Mouse (Mus musculus) forebrain, embryonic 11.5 days (tissue): ENCODE measurements around the gene Rita1. TPM values are rescaled to one million over a fixed set of nuclear protein-coding genes. Genes with fewer than 3 reads are reported as not detected.

Experiments used
- ATAC-seq: fragments of 200-750 bp; cut with Nextera tagmentation; replicated peaks from 2 replicates; pipeline ENCODE4 v1.8.0; 2017; ENCODE audit warnings: moderate TSS enrichment; ENCODE audit not compliant: low FRiP score
- DNase-seq: peaks from one replicate; pipeline ENCODE4 v3.0.0-alpha.2; 2017; ENCODE audit warnings: low spot score
- H3K27ac ChIP-seq: fragments of 300-500 bp; sonication (generic); 2 replicates; pipeline ENCODE4 v1.5.1; 2014; ENCODE audit warnings: low read depth, low read length
- H3K27me3 ChIP-seq: fragments of 300-500 bp; sonication (generic); 2 replicates; pipeline ENCODE4 v1.6.1; 2014; ENCODE audit warnings: mild to moderate bottlenecking, low read length, mixed read lengths; ENCODE audit not compliant: control insufficient read depth, insufficient read depth
- H3K36me3 ChIP-seq: fragments of 300-500 bp; sonication (generic); 2 replicates; pipeline ENCODE4 v1.6.1; 2014; ENCODE audit warnings: mild to moderate bottlenecking, low read length, moderate library complexity, mixed read lengths; ENCODE audit not compliant: control insufficient read depth, insufficient read depth
- H3K4me1 ChIP-seq: fragments of 300-500 bp; sonication (generic); replicated peaks from 2 replicates; pipeline ENCODE4 v1.6.1; 2014; ENCODE audit warnings: low read length, mixed read lengths; ENCODE audit not compliant: control insufficient read depth, insufficient read depth
- H3K4me2 ChIP-seq: fragments of 300-500 bp; sonication (generic); 2 replicates; pipeline ENCODE4 v1.6.1; 2014; ENCODE audit warnings: low read depth, mild to moderate bottlenecking, low read length, moderate library complexity, mixed read lengths; ENCODE audit not compliant: severe bottlenecking
- H3K4me3 ChIP-seq: fragments of 300-500 bp; sonication (generic); 2 replicates; pipeline ENCODE4 v1.5.1; 2014; ENCODE audit warnings: low read depth, low read length
- H3K9ac ChIP-seq: fragments of 300-500 bp; sonication (generic); 2 replicates; pipeline ENCODE4 v1.6.1; 2014; ENCODE audit warnings: low read length
- H3K9me3 ChIP-seq: fragments of 300-500 bp; sonication (generic); 2 replicates; pipeline ENCODE4 v1.6.1; 2016; ENCODE audit warnings: low read length, mixed read lengths; ENCODE audit not compliant: control insufficient read depth
- WGBS: fragments of 180-500 bp; shearing (Covaris S2); extraction: QIAGEN DNeasy Blood & Tissue Kit; methylation state at CpG from one replicate; pipeline ENCODE4 v1.1.7; 2014; 5-methylcytosine and 5-hydroxymethylcytosine counted together
- polyA plus RNA-seq: library from polyadenylated mRNA; unstranded; fragments of >200 nt; fragmentation: Nextera tagmentation; extraction: Ambion mirVana; gene quantifications from 2 replicates; pipeline ENCODE4 v1.2.1, GENCODE M21; 2014

The Rita1 gene
- polyA plus RNA-seq, 1 experiment from 2014 or later: 10.2 TPM

GRCm38 (mm10) chr5:120578504-120579081 lies 33.8 kb downstream of the Rita1 start:
- H3K4me1 ChIP-seq: no peaks in the 10 kb centered on the region
- DNase-seq (no peak), ATAC-seq (no peak)
- H3K9me3 ChIP-seq: no peaks in the 10 kb centered on the region
- no peak overlapping the region for H3K9ac ChIP-seq
- H3K36me3 ChIP-seq: no peaks in the 10 kb centered on the region
- H3K27me3 ChIP-seq: no peaks in the 10 kb centered on the region
- no peak overlapping the region for H3K4me3 ChIP-seq
- no peak overlapping the region for H3K4me2 ChIP-seq
- H3K27ac ChIP-seq: no peak overlapping the region
- WGBS: 76% methylated on average over 12 of the region's 12 CpGs

DNA sequence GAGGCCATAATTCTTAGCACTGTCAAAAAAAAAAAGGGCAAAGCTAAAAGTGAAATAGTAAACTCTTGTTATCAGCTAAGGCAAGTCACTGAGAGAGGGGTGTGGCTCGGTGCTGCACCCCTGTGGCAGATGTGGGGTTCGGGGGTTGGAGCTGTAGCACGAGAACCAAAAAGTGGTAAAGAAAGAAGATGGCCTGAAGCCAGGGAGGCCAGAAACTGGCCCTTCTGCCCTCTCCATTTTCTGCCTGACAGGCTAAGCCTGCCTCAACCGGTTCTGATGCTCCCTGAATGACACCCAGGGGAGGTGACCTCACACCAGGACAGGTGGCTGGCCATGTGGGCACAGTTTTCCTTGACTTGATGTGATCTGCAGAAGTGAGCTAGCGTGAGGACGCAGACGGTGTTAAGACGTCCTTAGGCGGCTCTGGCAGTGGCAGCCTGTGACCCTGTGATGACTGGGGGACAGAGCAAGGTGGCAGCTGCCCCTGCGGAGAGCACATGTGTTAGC lies 34.4 kb downstream of the Rita1 start:
- Histone ChIP-seq H3K36me3 (no peaks in the 10 kb centered on the region), H3K9me3 (no peaks in the 10 kb centered on the region), H3K4me2 (no peak overlapping the region), H3K9ac (no peak overlapping the region), H3K27ac (no peak overlapping the region), H3K4me1 (no peaks in the 10 kb centered on the region), H3K27me3 (no peaks in the 10 kb centered on the region), H3K4me3 (no peak overlapping the region)
- ATAC-seq (no peak), DNase-seq (no peak)
- 70% methylated on average over 10 of the region's 10 CpGs for WGBS

GRCm38 (mm10) chr5:120576781-120577301 lies 35.5 kb downstream of the Rita1 start:
- H3K27ac ChIP-seq: no peak overlapping the region
- no peak overlapping the region for H3K9ac ChIP-seq
- no peaks in the 10 kb centered on the region for H3K27me3 ChIP-seq
- H3K9me3 ChIP-seq: no peaks in the 10 kb centered on the region
- DNase-seq: no peak
- no peaks in the 10 kb centered on the region for H3K4me1 ChIP-seq
- 90% methylated on average over 11 of the region's 11 CpGs for WGBS
- no peak overlapping the region for H3K4me2 ChIP-seq
- no peak overlapping the region for H3K4me3 ChIP-seq
- H3K36me3 ChIP-seq: no peaks in the 10 kb centered on the region
- no peak for ATAC-seq

- Histone ChIP-seq H3K4me1 (peaks cover 3% of the 10 kb centered on the region; the same call in 1 of the 2 replicates), H3K9me3 (no peaks in the 10 kb centered on the region), H3K27ac (no peak overlapping the region), H3K36me3 (no peaks in the 10 kb centered on the region), H3K9ac (no peak overlapping the region), H3K4me3 (no peak overlapping the region), H3K27me3 (no peaks in the 10 kb centered on the region), H3K4me2 (no peak overlapping the region)
- no peak for DNase-seq
- WGBS: 81% methylated on average over 10 of the region's 10 CpGs
- ATAC-seq: no peak
Observed at GRCm38 (mm10) chr5:120574469-120575063, 37.8 kb downstream of the Rita1 start.

DNA sequence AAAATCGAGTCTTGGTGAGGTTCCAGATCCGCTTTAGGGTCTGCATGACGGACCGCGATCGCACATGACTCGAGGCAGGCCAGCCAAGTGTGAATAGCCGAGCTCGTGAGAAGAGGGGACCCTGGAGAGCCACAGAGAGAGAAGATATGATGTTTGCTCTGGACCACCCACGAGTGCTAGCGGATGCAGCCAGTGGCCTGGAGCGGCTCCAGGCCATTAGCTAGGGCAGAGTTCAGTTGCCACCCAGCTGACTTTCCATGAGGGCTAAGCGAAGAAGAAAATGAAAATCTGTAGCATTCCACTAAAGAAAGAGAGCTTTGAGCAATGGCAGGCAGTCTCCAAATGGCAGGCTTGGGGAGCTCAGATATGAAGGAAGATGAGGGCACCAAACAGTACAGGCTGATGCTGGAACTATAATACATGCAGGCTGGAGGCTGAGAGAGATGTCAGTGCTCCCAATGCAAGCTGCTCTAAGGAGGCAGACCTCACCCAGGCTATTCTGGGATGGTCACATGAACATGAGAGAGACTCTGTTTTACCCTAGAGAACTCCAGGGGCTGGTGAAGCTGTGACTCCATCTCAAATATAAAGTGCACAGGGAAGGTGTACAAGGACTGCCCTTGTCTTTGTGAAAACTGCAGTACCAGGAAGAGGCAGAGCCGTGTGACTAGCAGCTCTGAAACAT lies 41.2 kb downstream of the Rita1 start:
- 70% methylated on average over 14 of the region's 14 CpGs for WGBS
- DNase-seq (no peak), ATAC-seq (no peak)
- no peaks in the 10 kb centered on the region for H3K9me3 ChIP-seq
- H3K4me1 ChIP-seq: peaks cover 28% of the 10 kb centered on the region
- H3K9ac ChIP-seq: no peak overlapping the region
- no peak overlapping the region for H3K4me2 ChIP-seq
- H3K27ac ChIP-seq: no peak overlapping the region
- no peaks in the 10 kb centered on the region for H3K36me3 ChIP-seq
- no peaks in the 10 kb centered on the region for H3K27me3 ChIP-seq
- no peak overlapping the region for H3K4me3 ChIP-seq

DNA sequence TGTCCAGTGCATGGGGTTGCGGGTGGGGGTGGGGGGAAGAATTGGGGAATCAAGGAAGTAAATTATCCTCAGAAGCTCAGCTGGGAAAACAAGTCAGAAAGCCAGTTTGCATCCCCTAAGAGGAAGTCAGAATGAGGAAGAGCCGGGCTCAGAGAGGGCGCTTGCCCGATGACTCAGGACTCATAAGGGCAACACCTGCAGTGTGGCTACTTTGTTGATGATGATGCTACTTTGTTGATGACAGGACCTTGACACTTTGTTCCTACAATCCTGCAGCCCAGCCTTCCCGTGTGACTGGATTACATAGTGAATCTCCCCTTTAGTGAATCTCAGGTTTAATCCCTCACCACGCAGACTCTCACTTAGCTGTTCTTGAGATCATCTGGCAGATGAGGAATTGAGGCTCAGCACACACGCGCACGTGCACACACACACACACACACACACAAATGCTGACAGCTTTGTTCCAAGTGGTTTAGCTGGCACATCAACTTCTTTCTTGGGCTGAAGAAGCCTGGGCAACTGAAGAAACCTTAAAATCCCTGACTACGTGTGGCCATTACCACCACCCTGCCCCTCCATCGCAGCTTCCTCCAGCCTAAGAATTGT lies 42.0 kb downstream of the Rita1 start:
- H3K36me3 ChIP-seq: no peaks in the 10 kb centered on the region
- H3K4me2 ChIP-seq: no peak overlapping the region
- no peak overlapping the region for H3K4me3 ChIP-seq
- WGBS: 89% methylated on average over 11 of the region's 11 CpGs
- H3K9me3 ChIP-seq: no peaks in the 10 kb centered on the region
- H3K9ac ChIP-seq: no peak overlapping the region
- H3K27ac ChIP-seq: no peak overlapping the region
- DNase-seq: no peak
- no peaks in the 10 kb centered on the region for H3K27me3 ChIP-seq
- no peak for ATAC-seq
- peaks cover 36% of the 10 kb centered on the region for H3K4me1 ChIP-seq

GRCm38 (mm10) chr5:120569791-120570190 lies 42.6 kb downstream of the Rita1 start:
- Histone ChIP-seq H3K4me3 (no peak overlapping the region), H3K9ac (no peak overlapping the region), H3K9me3 (no peaks in the 10 kb centered on the region), H3K4me2 (no peak overlapping the region), H3K36me3 (no peaks in the 10 kb centered on the region), H3K4me1 (peaks cover 39% of the 10 kb centered on the region), H3K27me3 (no peaks in the 10 kb centered on the region), H3K27ac (no peak overlapping the region)
- DNase-seq: no peak
- WGBS: 90% methylated on average over 3 of the region's 3 CpGs
- ATAC-seq: no peak

- H3K27ac ChIP-seq: no peak overlapping the region
- no peaks in the 10 kb centered on the region for H3K36me3 ChIP-seq
- no peaks in the 10 kb centered on the region for H3K9me3 ChIP-seq
- ATAC-seq (no peak), DNase-seq (no peak)
- no peak overlapping the region for H3K9ac ChIP-seq
- H3K4me1 ChIP-seq: peaks cover 39% of the 10 kb centered on the region
- H3K4me2 ChIP-seq: no peak overlapping the region
- H3K4me3 ChIP-seq: no peak overlapping the region
- WGBS: 91% methylated on average over 4 of the region's 4 CpGs
- H3K27me3 ChIP-seq: no peaks in the 10 kb centered on the region
Observed at GRCm38 (mm10) chr5:120568964-120569363, 43.4 kb downstream of the Rita1 start.
